Mouse (Mus musculus) megakaryocyte, embryonic 14.5 days (primary cell): Measurements from ENCODE around the gene Fam155a.

Experiments used
- FLI1 ChIP-seq: IDR thresholded peaks from 2 replicates; pipeline ENCODE4 v1.6.1; 2012; ENCODE audit warnings: low read length, inconsistent platforms, mixed read lengths
- GATA1 ChIP-seq: IDR thresholded peaks from 3 replicates; pipeline ENCODE4 v1.6.1; 2012; ENCODE audit warnings: mixed read lengths, low read length, inconsistent platforms, borderline replicate concordance

- TF ChIP-seq GATA1 (no peak), FLI1 (no peak)
Measured at GRCm38 (mm10) chr8:9709791-9710190, 61.2 kb downstream of the Fam155a start.
